Mouse (Mus musculus): ENCODE results near the gene Golm1.

Gene Golm1

GRCm38 (mm10) chr13:59676316-59677229 lies 962 bp upstream of the Golm1 start:
- in situ Hi-C loops (cut with MboI, MseI), result no loop called here

DNA sequence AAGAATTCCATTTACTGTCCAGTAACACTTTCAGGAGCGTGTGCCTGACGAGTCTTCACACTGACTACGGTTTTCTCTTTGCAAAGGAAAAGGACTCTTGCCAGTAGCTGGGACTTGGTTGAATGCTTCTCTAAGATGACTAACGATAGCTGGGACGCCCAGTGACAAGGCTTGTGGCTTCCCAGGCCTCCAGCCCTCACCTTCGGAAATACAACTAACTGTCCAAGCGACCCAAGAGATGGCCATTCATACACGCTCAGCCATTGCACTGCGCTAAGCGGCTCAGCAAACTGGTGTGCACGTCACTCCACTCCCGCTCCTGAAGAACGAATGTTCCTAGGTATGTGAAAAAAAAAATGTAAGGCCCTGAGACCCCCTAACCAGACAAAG lies 855 bp downstream of the Golm1 start:
- in situ Hi-C loops (cut with MboI, MseI), result no loop called here

DNA sequence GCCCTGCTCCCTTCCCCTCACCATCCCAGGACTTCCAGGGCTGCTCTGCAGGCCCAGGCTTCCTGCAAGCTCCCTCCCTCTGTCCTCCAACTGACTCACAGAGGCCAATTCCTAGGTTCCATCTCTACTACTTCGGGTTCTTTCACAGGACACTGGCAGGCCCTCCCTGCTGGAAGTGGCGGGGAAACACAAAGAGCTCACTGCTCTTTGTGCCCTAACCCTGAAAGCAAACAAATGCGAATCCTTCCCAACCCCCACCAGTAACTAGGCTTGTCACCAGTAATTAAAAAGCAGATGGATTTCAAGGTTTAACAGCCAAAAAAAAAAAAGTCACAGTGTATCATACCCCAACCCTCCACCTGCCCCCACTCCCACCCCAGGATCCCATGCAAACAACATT lies 1.4 kb downstream of the Golm1 start:
- in situ Hi-C loops (cut with MboI, MseI), result no loop called here

- in situ Hi-C loops (cut with MboI, MseI), result no loop called here
Observed at GRCm38 (mm10) chr13:59673597-59673996, 2.0 kb downstream of the Golm1 start.

- in situ Hi-C loops (cut with MboI, MseI), result no loop called here
Observed at GRCm38 (mm10) chr13:59672248-59672647, 3.4 kb downstream of the Golm1 start.

GRCm38 (mm10) chr13:59671521-59671920 lies 4.1 kb downstream of the Golm1 start:
- in situ Hi-C loops (cut with MboI, MseI), result no loop called here

GRCm38 (mm10) chr13:59669946-59670345 lies 5.7 kb downstream of the Golm1 start:
- in situ Hi-C loops (cut with MboI, MseI), result no loop called here

GRCm38 (mm10) chr13:59668501-59669093 lies 7.0 kb downstream of the Golm1 start:
- in situ Hi-C loops (cut with MboI, MseI), result no loop called here

GRCm38 (mm10) chr13:59667763-59668162 lies 7.8 kb downstream of the Golm1 start:
- in situ Hi-C loops (cut with MboI, MseI), result no loop called here

GRCm38 (mm10) chr13:59663939-59664712 lies 11.5 kb downstream of the Golm1 start:
- in situ Hi-C loops (cut with MboI, MseI), result no loop called here

DNA sequence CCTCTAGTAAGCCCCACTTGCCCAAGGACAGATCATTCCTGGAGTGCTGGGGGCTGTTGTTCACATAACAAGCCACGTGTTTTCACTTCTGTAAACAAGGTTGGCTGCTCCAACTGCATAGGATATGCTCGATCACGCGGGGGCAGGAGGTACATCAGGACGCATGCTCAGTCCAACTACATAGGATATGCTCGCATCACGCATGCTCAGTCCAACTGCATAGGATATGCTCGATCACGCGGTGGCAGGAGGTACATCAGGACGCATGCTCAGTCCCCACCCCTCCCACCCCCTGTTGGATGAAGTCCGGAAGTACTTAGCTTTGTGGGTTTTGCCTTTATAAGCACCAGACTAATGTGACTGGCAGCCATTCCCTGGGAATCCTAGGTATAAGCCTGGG lies 13.6 kb downstream of the Golm1 start:
- in situ Hi-C loops (cut with MboI, MseI), result no loop called here

DNA sequence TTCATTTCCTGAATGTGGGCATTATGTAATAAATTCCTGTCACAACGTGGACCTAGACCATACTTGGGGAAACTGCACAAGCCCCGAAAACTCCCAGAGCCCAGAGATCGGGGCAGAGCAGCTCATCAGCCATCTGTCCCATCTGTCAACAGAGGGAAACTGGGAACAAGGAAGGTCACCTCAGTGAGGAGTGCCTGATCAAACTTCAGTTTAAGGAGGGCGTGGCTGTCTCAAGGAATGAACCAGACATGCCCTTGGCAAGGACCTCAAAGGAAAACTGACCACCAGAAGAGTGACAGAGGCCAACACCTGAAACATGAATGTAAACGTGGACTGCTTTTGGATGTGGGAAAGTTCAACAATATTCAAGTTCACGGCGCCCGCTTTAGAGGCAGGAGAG lies 14.2 kb downstream of the Golm1 start:
- in situ Hi-C loops (cut with MboI, MseI), result no loop called here

DNA sequence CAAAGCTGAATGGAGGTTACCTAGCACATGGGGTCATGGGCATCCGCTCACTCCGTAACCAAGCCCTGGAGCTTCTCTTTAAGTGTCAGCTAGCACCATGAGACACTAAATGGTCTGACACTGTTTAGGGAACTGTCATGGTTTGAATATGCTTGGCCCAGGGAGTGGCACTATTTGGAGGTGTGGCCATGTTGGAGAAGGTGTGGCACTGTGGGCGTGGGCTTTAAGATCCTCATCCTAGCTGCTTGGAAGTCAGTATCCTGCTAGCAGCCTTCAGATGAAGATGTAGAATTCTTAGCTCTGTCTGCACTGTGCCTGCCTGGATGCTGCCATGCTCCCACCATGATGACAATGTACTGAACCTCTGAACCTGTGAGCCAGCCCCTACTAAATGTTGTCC lies 15.2 kb downstream of the Golm1 start:
- in situ Hi-C loops (cut with MboI, MseI), result no loop called here

- in situ Hi-C loops (cut with MboI, MseI), result no loop called here
Observed at GRCm38 (mm10) chr13:59657781-59658180, 17.8 kb downstream of the Golm1 start.

- in situ Hi-C loops (cut with MboI, MseI), result no loop called here
Observed at GRCm38 (mm10) chr13:59656975-59657388, 18.6 kb downstream of the Golm1 start.

GRCm38 (mm10) chr13:59656316-59656832 lies 19.2 kb downstream of the Golm1 start:
- in situ Hi-C loops (cut with MboI, MseI), result no loop called here

- in situ Hi-C loops (cut with MboI, MseI), result no loop called here
Observed at GRCm38 (mm10) chr13:59655718-59656315, 19.8 kb downstream of the Golm1 start.

DNA sequence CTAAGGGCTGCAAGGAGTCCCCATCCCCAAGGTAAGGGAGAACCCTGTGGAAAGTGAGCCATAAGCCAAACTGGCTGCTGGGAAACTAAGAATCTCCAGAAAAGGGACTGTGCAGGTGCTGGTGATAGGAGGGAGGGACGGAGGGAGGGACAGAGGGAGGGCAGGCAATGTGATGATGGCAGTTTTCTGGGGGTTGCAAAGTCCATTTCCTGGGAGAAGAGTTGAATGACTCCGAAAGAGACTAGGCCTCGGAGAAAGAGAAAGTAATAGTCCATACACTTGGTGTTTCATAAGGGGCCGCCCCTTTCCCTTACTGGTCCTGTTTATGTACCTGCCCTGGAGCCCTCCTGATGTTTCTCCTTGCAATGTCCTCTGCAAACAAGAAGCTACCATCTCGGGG lies 21.1 kb downstream of the Golm1 start:
- in situ Hi-C loops (cut with MboI, MseI), result no loop called here

- in situ Hi-C loops (cut with MboI, MseI), result no loop called here
Observed at GRCm38 (mm10) chr13:59653136-59653535, 22.5 kb downstream of the Golm1 start.

GRCm38 (mm10) chr13:59652651-59653050 lies 23.0 kb downstream of the Golm1 start:
- in situ Hi-C loops (cut with MboI, MseI), result no loop called here

DNA sequence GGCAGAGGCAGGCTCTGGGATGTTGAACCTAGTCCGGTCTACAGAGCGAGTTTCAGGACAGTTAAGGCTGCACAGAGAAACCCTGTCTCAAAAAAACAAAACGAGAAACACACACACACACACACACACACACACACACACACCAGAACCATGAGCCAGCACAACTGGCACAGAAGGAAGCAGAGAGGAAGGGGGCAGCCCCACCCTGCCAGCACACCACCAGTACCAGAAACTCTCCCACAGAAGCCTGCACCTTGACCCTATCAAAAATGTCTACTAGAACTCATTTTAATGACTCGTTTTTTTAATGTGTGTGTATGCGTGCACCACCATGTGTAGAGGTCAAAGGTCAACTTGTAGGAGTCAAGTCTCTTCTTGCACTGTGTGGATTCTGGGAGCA lies 25.8 kb downstream of the Golm1 start:
- in situ Hi-C loops (cut with MboI, MseI), result no loop called here

- in situ Hi-C loops (cut with MboI, MseI), result no loop called here
Observed at GRCm38 (mm10) chr13:59648598-59648997, 27.0 kb downstream of the Golm1 start.
